Mouse (Mus musculus) stomach, embryonic 14.5 days (tissue): Measurements from ENCODE around the gene Ctnnd1. TPM values are rescaled to one million over a fixed set of nuclear protein-coding genes. Genes with fewer than 3 reads are reported as not detected.

Source experiments
- ATAC-seq: fragments of 200-750 bp; cut with Nextera tagmentation; 2 replicates; pipeline ENCODE4 v1.8.0; 2017; ENCODE audit warnings: low read depth, moderate TSS enrichment; ENCODE audit not compliant: insufficient number of reproducible peaks, insufficient read depth, low FRiP score
- H3K27ac ChIP-seq: fragments of 300-500 bp; sonication (generic); 2 replicates; pipeline ENCODE4 v1.5.1; 2014; ENCODE audit warnings: mild to moderate bottlenecking, low read length, moderate library complexity, mixed read lengths
- H3K27me3 ChIP-seq: fragments of 300-500 bp; sonication (generic); 2 replicates; pipeline ENCODE4 v1.6.1; 2014; ENCODE audit warnings: low read length, control low read depth, mixed read lengths; ENCODE audit not compliant: control insufficient read depth, insufficient read depth
- H3K36me3 ChIP-seq: fragments of 300-500 bp; sonication (generic); 2 replicates; pipeline ENCODE4 v1.6.1; 2014; ENCODE audit warnings: mild to moderate bottlenecking, control low read depth, low read length, moderate library complexity, mixed read lengths; ENCODE audit not compliant: control insufficient read depth, insufficient read depth
- H3K4me1 ChIP-seq: fragments of 300-500 bp; sonication (generic); 2 replicates; pipeline ENCODE4 v1.6.1; 2014; ENCODE audit warnings: low read length, control low read depth, mixed read lengths; ENCODE audit not compliant: control insufficient read depth, insufficient read depth
- H3K4me2 ChIP-seq: fragments of 300-500 bp; sonication (generic); replicated peaks from 2 replicates; pipeline ENCODE4 v1.6.1; 2014; ENCODE audit warnings: low read depth, low read length, control low read depth
- H3K4me3 ChIP-seq: fragments of 300-500 bp; sonication (generic); 2 replicates; pipeline ENCODE4 v1.5.1; 2014; ENCODE audit warnings: low read depth, low read length, control low read depth
- H3K9ac ChIP-seq: fragments of 300-500 bp; sonication (generic); replicated peaks from 2 replicates; pipeline ENCODE4 v1.6.1; 2014; ENCODE audit warnings: low read depth, mild to moderate bottlenecking, control low read depth, low read length, moderate library complexity, mixed read lengths
- H3K9me3 ChIP-seq: fragments of 300-500 bp; sonication (generic); 2 replicates; pipeline ENCODE4 v1.6.1; 2016; ENCODE audit warnings: low read depth, low read length, control low read depth; ENCODE audit not compliant: control insufficient read depth
- WGBS: fragments of 180-500 bp; shearing (Covaris S2); extraction: QIAGEN DNeasy Blood & Tissue Kit; methylation state at CpG from one replicate; pipeline ENCODE4 v1.1.7; 2014; 5-methylcytosine and 5-hydroxymethylcytosine counted together
- polyA plus RNA-seq: library from polyadenylated mRNA; unstranded; fragments of >200 nt; fragmentation: Nextera tagmentation; extraction: Ambion mirVana; gene quantifications from 2 replicates; pipeline ENCODE4 v1.2.1, GENCODE M21; 2014

The Ctnnd1 gene
- 63.5 and 68.2 TPM in 2 replicates for polyA plus RNA-seq

DNA sequence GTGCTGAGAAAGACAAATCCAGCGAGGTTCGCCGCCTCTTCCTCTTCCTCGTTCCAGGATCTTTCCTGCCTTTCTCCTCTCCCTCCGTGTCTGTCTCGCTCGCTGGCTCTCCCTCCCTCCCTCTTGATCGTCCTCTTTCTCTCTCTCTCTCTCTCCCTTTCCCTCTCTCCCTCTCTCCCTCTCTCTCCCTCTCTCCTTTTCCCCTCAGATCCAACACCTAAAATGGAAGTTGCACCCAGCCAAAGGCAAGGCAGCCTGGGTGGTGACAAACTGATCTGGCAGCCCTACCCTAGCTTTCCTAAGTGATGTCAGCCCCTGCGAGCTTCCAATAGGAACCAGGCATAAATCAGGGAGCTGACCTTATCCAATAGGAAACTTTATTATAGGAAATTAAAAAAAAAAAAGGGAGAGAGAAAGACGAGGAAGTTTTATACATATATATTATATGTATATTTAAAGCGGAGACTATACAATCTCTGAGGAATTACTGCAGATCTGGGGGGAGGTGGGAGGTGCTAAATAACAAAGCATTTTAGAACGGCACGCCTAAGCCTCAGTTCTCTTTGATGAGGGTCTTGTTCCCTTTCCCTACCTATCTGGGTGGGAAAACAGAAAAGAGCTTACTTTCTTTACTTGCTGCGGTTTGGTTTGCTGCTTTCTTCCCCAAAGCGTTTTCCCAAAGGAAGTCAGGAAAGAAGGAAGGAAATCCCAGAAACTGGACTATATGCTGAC is at the start of gene Ctnnd1:
Ctnnd1 (minus strand) TSS at position 302 of the 732 bp plus-strand sequence.
- WGBS: under 1% methylated on average over 15 of the region's 15 CpGs
- peak within 1 kb of the TSS; percentile 97 for H3K27ac ChIP-seq

GRCm38 (mm10) chr2:84695007-84695695 is 44.6 kb upstream of the Ctnnd1 start:
- Histone ChIP-seq H3K4me1 (no peaks in the 10 kb centered on the region), H3K27me3 (no peaks in the 10 kb centered on the region), H3K9ac (no peak overlapping the region), H3K27ac (no peak overlapping the region), H3K4me2 (no peak overlapping the region), H3K4me3 (no peak overlapping the region), H3K9me3 (no peaks in the 10 kb centered on the region), H3K36me3 (peaks cover 56% of the 10 kb centered on the region)
- 82% methylated on average over 5 of the region's 5 CpGs for WGBS
- ATAC-seq: peak; percentile 63; the same call in 1 of the 2 replicates

More for the DNA sequence above, at the start of gene Ctnnd1:
- H3K27me3 ChIP-seq: no peaks in the 10 kb centered on the region
- H3K4me3 ChIP-seq: peak within 1 kb of the TSS; percentile 63
- peak; percentile 97 for ATAC-seq
- no peaks in the 10 kb centered on the region for H3K9me3 ChIP-seq
- H3K4me2 ChIP-seq: peak within 1 kb of the TSS; percentile 74
- peak within 1 kb of the TSS; percentile 71 for H3K9ac ChIP-seq
- peaks cover 7% of the 10 kb centered on the region; the same call in 1 of the 2 replicates for H3K4me1 ChIP-seq
- H3K36me3 ChIP-seq: no peaks in the 10 kb centered on the region

GRCm38 (mm10) chr2:84690050-84690449 is 39.5 kb upstream of the Ctnnd1 start:
- Histone ChIP-seq H3K4me3 (no peak overlapping the region), H3K36me3 (peaks cover 83% of the 10 kb centered on the region)
- whole genome bisulfite sequencing: 93% methylated on average over 12 of the region's 12 CpGs

GRCm38 (mm10) chr2:84688080-84688844 is 37.7 kb upstream of the Ctnnd1 start:
- no peaks in the 10 kb centered on the region for H3K27me3 ChIP-seq
- H3K4me2 ChIP-seq: no peak overlapping the region
- no peak overlapping the region for H3K9ac ChIP-seq
- WGBS: 67% methylated on average over 2 of the region's 2 CpGs
- H3K36me3 ChIP-seq: peaks cover 71% of the 10 kb centered on the region
- H3K4me1 ChIP-seq: no peaks in the 10 kb centered on the region
- H3K9me3 ChIP-seq: no peaks in the 10 kb centered on the region
- H3K4me3 ChIP-seq: no peak overlapping the region
- no peak for ATAC-seq
- no peak overlapping the region for H3K27ac ChIP-seq

More at GRCm38 (mm10) chr2:84690050-84690449, 39.5 kb upstream of the Ctnnd1 start:
- Histone ChIP-seq H3K9me3 (no peaks in the 10 kb centered on the region), H3K27me3 (no peaks in the 10 kb centered on the region), H3K4me2 (no peak overlapping the region), H3K9ac (no peak overlapping the region), H3K27ac (no peak overlapping the region), H3K4me1 (no peaks in the 10 kb centered on the region)
- no peak for ATAC-seq

DNA sequence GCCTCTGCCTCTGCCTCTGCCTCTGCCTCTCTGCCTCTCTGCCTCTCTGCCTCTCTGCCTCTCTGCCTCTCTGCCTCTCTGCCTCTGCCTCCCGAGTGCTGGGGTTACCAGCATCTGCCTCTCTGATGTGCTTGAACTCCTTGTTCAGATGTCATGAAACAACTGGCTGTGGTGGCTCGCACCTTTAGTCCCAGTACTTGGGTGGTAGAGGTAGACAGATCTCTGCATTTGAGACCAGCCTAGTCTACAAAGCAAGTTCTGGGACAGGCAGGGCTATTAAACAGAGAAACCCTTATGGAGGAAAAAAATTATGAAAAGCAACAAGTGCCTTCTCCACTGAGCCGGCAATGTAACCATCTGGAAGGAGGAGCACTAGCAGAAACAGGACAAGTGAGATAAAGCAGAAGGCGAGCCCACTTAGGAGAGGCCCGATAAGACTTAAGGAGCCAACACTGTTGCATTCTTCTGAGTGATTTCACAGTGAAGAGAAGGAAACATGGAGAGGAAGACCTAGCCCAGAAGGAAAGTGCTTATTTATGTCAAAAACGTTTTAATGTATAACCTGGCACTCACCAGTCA is 32.1 kb upstream of the Ctnnd1 start:
- H3K9ac ChIP-seq: no peak overlapping the region
- H3K4me3 ChIP-seq: no peak overlapping the region
- no peaks in the 10 kb centered on the region for H3K9me3 ChIP-seq
- 0 out of 2 replicates have a peak, but pooled peaks cover 8% of the 10 kb centered on the region for H3K4me1 ChIP-seq
- H3K36me3 ChIP-seq: peaks cover 24% of the 10 kb centered on the region; the same call in 1 of the 2 replicates
- WGBS: 64% methylated on average over 6 of the region's 6 CpGs
- H3K27ac ChIP-seq: no peak overlapping the region
- ATAC-seq: no peak
- H3K4me2 ChIP-seq: no peak overlapping the region
- H3K27me3 ChIP-seq: no peaks in the 10 kb centered on the region

DNA sequence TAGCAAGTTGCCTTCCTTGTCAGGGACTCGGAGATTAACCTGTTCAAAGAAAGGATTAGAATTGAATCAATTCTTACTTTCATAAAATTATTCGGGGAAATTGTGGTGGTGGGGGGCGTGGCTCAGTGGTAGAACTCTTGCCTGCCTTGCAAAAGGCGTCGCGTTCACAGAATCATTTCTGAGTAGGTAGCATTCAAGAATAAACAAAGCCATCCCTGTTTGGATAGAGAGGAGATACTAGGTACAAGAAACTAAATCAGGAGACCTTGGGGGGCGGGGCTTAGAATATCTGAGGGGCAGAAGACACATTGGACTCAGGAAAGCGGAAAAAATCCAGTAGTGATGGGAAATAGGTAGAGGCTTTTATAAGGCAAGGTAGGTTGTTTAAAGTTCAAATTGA is 28.5 kb upstream of the Ctnnd1 start, which contains the start of gene Tmx2:
Tmx2 (minus strand) TSS at position 125 of the 400 bp plus-strand sequence.
- Histone ChIP-seq H3K36me3 (peaks cover 4% of the 10 kb centered on the region; the same call in 1 of the 2 replicates), H3K4me1 (peaks cover 13% of the 10 kb centered on the region; the same call in 1 of the 2 replicates), H3K9ac (peak within 1 kb of the TSS; percentile 77), H3K9me3 (no peaks in the 10 kb centered on the region), H3K27me3 (no peaks in the 10 kb centered on the region), H3K4me3 (peak within 1 kb of the TSS; percentile 98), H3K4me2 (peak within 1 kb of the TSS; percentile 80), H3K27ac (peak within 1 kb of the TSS; percentile 79)
- no peak for ATAC-seq
- WGBS: 14% methylated on average over 8 of the region's 8 CpGs

GRCm38 (mm10) chr2:84677968-84678880 is 27.7 kb upstream of the Ctnnd1 start, which contains the start of the genes Gm28635 and Med19:
Gene Gm28635, minus strand, starts transcription at chr2:84678041.
Gene Med19, plus strand, starts transcription at chr2:84678402.
- peak; percentile 99 for ATAC-seq
- Histone ChIP-seq H3K27me3 (no peaks in the 10 kb centered on the region), H3K27ac (peak within 1 kb of the TSS; percentile 79), H3K4me3 (peak within 1 kb of the TSS; percentile 98), H3K36me3 (peaks cover 6% of the 10 kb centered on the region; the same call in 1 of the 2 replicates), H3K4me1 (peaks cover 13% of the 10 kb centered on the region; the same call in 1 of the 2 replicates), H3K4me2 (peak within 1 kb of the TSS; percentile 80), H3K9me3 (no peaks in the 10 kb centered on the region), H3K9ac (peak within 1 kb of the TSS; percentile 77)
- under 1% methylated on average over 44 of the region's 44 CpGs for WGBS
